Mouse (Mus musculus): Measurements from ENCODE around the gene Zfp319.

- TF ChIP-seq POLR2A (IDR thresholded peaks at IDR 0.05; ENCODE audit: insufficient read length, low read depth), result no peak
- TF ChIP-seq POLR2AphosphoS2 (IDR thresholded peaks at IDR 0.05; ENCODE audit: insufficient read length, low read depth), result peak; percentile 46
- TF ChIP-seq MAX (IDR thresholded peaks at IDR 0.05; ENCODE audit: low read depth), result no peak
- no peak for TF ChIP-seq E2F4 (IDR thresholded peaks at IDR 0.05; ENCODE audit: insufficient read depth)
- TF ChIP-seq TCF12 (IDR thresholded peaks at IDR 0.05; ENCODE audit: insufficient read depth, poor library complexity, severe bottlenecking), result peak; percentile 41
- TF ChIP-seq USF1 (IDR thresholded peaks at IDR 0.05; ENCODE audit: low read depth), result no peak
- TF ChIP-seq CEBPB (IDR thresholded peaks at IDR 0.05; ENCODE audit: insufficient read depth, poor library complexity, severe bottlenecking), result no peak
- TF ChIP-seq MYOG (IDR thresholded peaks at IDR 0.05; ENCODE audit: control insufficient read depth in 1 of 3, insufficient read depth in 1 of 3, insufficient read length in 2 of 3, low read depth in 2 of 3), result peak; percentile 46 to 95 (median 91)
- peak in 2 of 3 experiments; percentile 86 to 93 for TF ChIP-seq MYOD1 (IDR thresholded peaks at IDR 0.05; ENCODE audit: control insufficient read depth in 1 of 3, insufficient read length in 2 of 3, low read depth in 2 of 3)
- peak; percentile 36 for TF ChIP-seq TCF3 (IDR thresholded peaks at IDR 0.05; ENCODE audit: insufficient read length, low read depth)
- no peak for TF ChIP-seq REST (IDR thresholded peaks at IDR 0.05; ENCODE audit: insufficient read depth, insufficient read length)
- no peak for TF ChIP-seq SRF (IDR thresholded peaks at IDR 0.05; ENCODE audit: control insufficient read depth, insufficient read length, low read depth)
Measured at GRCm38 (mm10) chr8:95376309-95376999, 44.7 kb upstream of the Zfp319 start.

Data from myocyte (in vitro differentiated cells).